Mouse (Mus musculus) E14TG2a.4 (cell line): ENCODE data around the gene Zbtb22.
A peak's percentile ranks its signal among the peaks of the same experiment; 100 is the strongest.
"Not testable (repeated sequence)": the region's sequence is repeated elsewhere in the genome, so short reads cannot be mapped to it uniquely, and the experiment has no call there.

Source experiments
- H3K27me3 ChIP-seq: 2 replicates; pipeline ENCODE4 v1.6.1; 2014; ENCODE audit warnings: low read length, control low read depth; ENCODE audit not compliant: insufficient read depth
- H3K36me3 ChIP-seq: 2 replicates; pipeline ENCODE4 v1.6.1; 2014; ENCODE audit warnings: low read length, control low read depth; ENCODE audit not compliant: insufficient read depth
- H3K4me1 ChIP-seq: replicated peaks from 2 replicates; pipeline ENCODE4 v1.6.1; 2014; ENCODE audit warnings: low read depth, low read length, control low read depth
- H3K4me3 ChIP-seq: replicated peaks from 2 replicates; pipeline ENCODE4 v1.5.1; 2014; ENCODE audit warnings: mild to moderate bottlenecking, low read length
- H3K9me3 ChIP-seq: 2 replicates; pipeline ENCODE4 v1.6.1; 2014; ENCODE audit warnings: low read length, control low read depth
- CTCF ChIP-seq: conservative IDR thresholded peaks from 2 replicates; pipeline ENCODE4 v1.5.1; 2014; ENCODE audit warnings: low read length
- NANOG ChIP-seq: IDR thresholded peaks from 2 replicates; pipeline ENCODE4 v1.6.1; 2014; ENCODE audit warnings: borderline replicate concordance, low read length, mixed read lengths
- POU5F1 ChIP-seq: IDR thresholded peaks from 2 replicates; pipeline ENCODE4 v1.6.1; 2014; ENCODE audit warnings: low read length, borderline replicate concordance

Gene Zbtb22

GRCm38 (mm10) chr17:33901653-33902052, 14.1 kb upstream of the Zbtb22 start:
- H3K36me3 ChIP-seq = peaks cover 3% of the 10 kb centered on the region
- H3K9me3 ChIP-seq = no peaks in the 10 kb centered on the region
- peaks cover 78% of the 10 kb centered on the region for H3K4me1 ChIP-seq
- H3K4me3 ChIP-seq = peak overlapping the region; percentile 32; the same call in 1 of the 2 replicates
- TF ChIP-seq CTCF (no peak), POU5F1 (no peak), NANOG (no peak)
- H3K27me3 ChIP-seq = no peaks in the 10 kb centered on the region

- peak overlapping the region; percentile 32; the same call in 1 of the 2 replicates for H3K4me3 ChIP-seq
- no peaks in the 10 kb centered on the region for H3K9me3 ChIP-seq
- no peaks in the 10 kb centered on the region for H3K27me3 ChIP-seq
- peaks cover 5% of the 10 kb centered on the region for H3K36me3 ChIP-seq
- H3K4me1 ChIP-seq = peaks cover 79% of the 10 kb centered on the region
- TF ChIP-seq POU5F1 (no peak), NANOG (no peak), CTCF (no peak)
Observed at GRCm38 (mm10) chr17:33902079-33902478, 13.6 kb upstream of the Zbtb22 start.

GRCm38 (mm10) chr17:33902491-33902890, 13.2 kb upstream of the Zbtb22 start:
- TF ChIP-seq POU5F1 (no peak), CTCF (no peak), NANOG (no peak)
- peaks cover 80% of the 10 kb centered on the region for H3K4me1 ChIP-seq
- peak overlapping the region; percentile 61 for H3K4me3 ChIP-seq
- no peaks in the 10 kb centered on the region for H3K9me3 ChIP-seq
- H3K27me3 ChIP-seq = no peaks in the 10 kb centered on the region
- H3K36me3 ChIP-seq = peaks cover 5% of the 10 kb centered on the region

- not testable (repeated sequence) for H3K36me3 ChIP-seq, H3K9me3 ChIP-seq, H3K27me3 ChIP-seq
- H3K4me3 ChIP-seq = peak overlapping the region; percentile 61
- peaks cover 69% of the 10 kb centered on the region for H3K4me1 ChIP-seq
Observed at GRCm38 (mm10) chr17:33903911-33904651, 11.6 kb upstream of the Zbtb22 start.

GRCm38 (mm10) chr17:33904835-33905234, 10.9 kb upstream of the Zbtb22 start, which contains the start of gene Platr17:
Gene Platr17 (plus strand): TSS chr17:33905135.
- H3K9me3 ChIP-seq, H3K27me3 ChIP-seq, H3K36me3 ChIP-seq: not testable (repeated sequence)
- Histone ChIP-seq H3K4me3 (peak within 1 kb of the TSS; percentile 98), H3K4me1 (peaks cover 62% of the 10 kb centered on the region)

- Histone ChIP-seq H3K27me3 (no peaks in the 10 kb centered on the region), H3K9me3 (no peaks in the 10 kb centered on the region), H3K4me1 (peaks cover 60% of the 10 kb centered on the region), H3K4me3 (peak overlapping the region; percentile 98), H3K36me3 (peaks cover 38% of the 10 kb centered on the region)
- TF ChIP-seq POU5F1 (no peak), NANOG (no peak), CTCF (no peak)
Observed at GRCm38 (mm10) chr17:33908331-33909076, 7.2 kb upstream of the Zbtb22 start.

- Histone ChIP-seq H3K36me3 (peaks cover 45% of the 10 kb centered on the region), H3K9me3 (no peaks in the 10 kb centered on the region), H3K4me1 (peaks cover 60% of the 10 kb centered on the region), H3K27me3 (no peaks in the 10 kb centered on the region), H3K4me3 (peak within 1 kb of the TSS; percentile 98)
- TF ChIP-seq NANOG = no peak
- TF ChIP-seq CTCF = no peak
- no peak for TF ChIP-seq POU5F1
Observed at GRCm38 (mm10) chr17:33909077-33909868, 6.4 kb upstream of the Zbtb22 start, which contains the start of gene Daxx. Gene Daxx (plus strand): TSS chr17:33909414.

- peaks cover 51% of the 10 kb centered on the region for H3K36me3 ChIP-seq
Observed at GRCm38 (mm10) chr17:33909869-33910250, 5.8 kb upstream of the Zbtb22 start.

More at GRCm38 (mm10) chr17:33909869-33910250, 5.8 kb upstream of the Zbtb22 start:
- Histone ChIP-seq H3K9me3 (no peaks in the 10 kb centered on the region), H3K4me1 (peaks cover 66% of the 10 kb centered on the region), H3K4me3 (peak overlapping the region; percentile 98), H3K27me3 (no peaks in the 10 kb centered on the region)
- TF ChIP-seq POU5F1 (no peak), CTCF (no peak), NANOG (no peak)
